Mouse (Mus musculus) c-Kit-positive CD71-positive TER-119-negative erythroid progenitor cells, embryonic 14.5 days (primary cell): ENCODE measurements at regions not wholly inside any gene's neighbourhood (a gene's known extent, or its start where the extent isn't known, plus 50 kb on each side); places are given as distances from the start of the nearest gene placed in this dataset.
"Not testable (repeated sequence)": the region's sequence is repeated elsewhere in the genome, so short reads cannot be mapped to it uniquely, and the experiment has no call there.

ENCODE experiments used
- DNase-seq: peaks from one replicate; pipeline ENCODE4 v3.0.0-alpha.2; 2013; ENCODE audit warnings: low read depth

- DNase-seq: no peak
Observed at GRCm38 (mm10) chr17:79977154-79977571, 81.2 kb upstream of the Atl2 start.

- DNase-seq: no peak
Observed at GRCm38 (mm10) chr17:79976518-79977100, 80.7 kb upstream of the Atl2 start.

- DNase-seq: no peak
Observed at GRCm38 (mm10) chr17:79975997-79976443, 80.1 kb upstream of the Atl2 start.

DNA sequence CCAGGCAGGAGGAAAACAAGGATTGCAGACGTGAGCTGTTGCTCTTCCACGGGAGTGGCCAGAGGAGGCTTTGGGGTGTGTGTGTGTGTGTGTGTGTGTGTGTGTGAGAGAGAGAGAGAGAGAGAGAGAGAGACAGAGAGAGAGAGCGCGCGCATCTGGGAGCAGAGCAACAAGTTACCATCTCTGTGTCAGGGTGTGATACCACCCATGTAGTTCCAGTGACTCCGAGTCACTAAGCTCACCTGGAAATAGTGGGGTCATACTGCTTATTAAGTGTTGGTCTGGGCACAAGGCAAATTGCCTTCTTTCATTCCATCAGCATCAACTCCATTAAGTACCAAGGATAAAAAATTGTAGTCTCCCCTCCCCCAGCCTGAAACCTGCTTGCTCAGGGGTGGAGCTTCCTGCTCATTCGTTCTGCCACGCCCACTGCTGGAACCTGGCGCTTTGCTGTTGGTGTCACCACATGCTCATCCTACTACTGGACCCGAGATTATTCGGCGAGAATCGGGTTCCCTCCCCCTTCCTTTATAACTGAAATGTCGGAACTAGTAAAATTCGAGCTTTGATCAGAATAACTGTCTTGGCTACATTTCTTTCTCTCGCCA lies 79.3 kb upstream of the Atl2 start:
- not testable (repeated sequence) for DNase-seq

- no peak for DNase-seq
Observed at GRCm38 (mm10) chr17:79971721-79972336, 75.9 kb upstream of the Atl2 start.

GRCm38 (mm10) chr17:79969500-79969972 lies 73.6 kb upstream of the Atl2 start:
- DNase-seq: no peak

DNA sequence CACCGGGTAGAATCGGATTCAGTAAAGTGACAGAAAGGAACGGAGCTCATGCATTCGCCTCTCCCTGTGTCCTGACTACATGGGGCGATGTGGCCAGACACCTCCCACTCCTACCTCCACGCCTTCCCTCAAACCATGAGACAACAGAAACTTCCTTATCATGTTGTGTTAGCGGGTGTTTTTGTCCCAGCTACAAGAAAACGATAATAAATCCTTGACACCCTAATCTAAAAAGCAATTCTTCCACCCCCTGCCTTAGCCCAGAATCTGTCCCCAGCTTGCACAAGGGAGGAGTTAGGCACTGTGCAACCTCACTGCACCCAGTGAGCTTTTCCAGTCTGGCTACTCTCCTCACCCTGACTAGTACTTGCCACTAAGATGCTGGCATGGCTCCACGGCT lies 72.9 kb upstream of the Atl2 start:
- peak; percentile 42 for DNase-seq

- DNase-seq: no peak
Observed at GRCm38 (mm10) chr17:79966981-79967380, 71.1 kb upstream of the Atl2 start.

GRCm38 (mm10) chr17:79965625-79966024 lies 69.7 kb upstream of the Atl2 start:
- DNase-seq: no peak

DNA sequence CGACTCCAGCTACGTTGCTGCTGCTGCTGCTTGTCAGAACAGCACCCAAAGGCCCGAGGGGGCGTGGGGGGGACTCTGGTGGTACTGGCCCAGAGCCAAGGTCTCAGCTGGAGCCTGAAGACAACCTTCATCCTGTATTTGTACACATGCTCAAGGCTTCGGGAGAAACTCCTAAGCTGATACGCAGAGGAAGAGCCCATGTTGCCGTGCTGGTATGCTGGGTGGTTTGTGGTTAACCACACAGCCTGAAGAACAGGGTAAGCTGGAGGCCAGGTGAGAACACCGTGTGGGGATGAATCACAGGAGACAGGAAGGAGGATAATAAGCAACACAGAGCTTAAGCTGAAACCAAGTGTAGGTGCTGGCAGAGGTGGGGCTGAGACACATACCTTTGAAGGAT lies 68.9 kb upstream of the Atl2 start:
- DNase-seq: no peak

DNA sequence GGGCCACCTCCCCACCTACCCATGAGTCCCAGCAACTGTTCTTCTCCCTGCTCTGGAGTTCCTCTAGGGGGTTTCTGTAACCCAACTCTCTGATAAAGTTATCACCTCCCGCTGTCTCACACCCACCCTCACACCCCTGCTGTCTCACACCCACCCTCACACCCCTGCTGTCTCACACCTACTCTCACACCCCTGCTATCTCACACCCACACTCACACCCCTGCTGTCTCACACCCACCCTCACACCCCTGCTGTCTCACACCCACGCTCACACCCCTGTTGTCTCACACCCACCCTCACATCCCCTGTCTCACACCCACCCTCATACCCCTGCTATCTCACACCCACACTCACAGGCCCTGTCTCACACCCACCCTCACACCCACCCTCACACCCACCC lies 67.4 kb upstream of the Atl2 start:
- no peak for DNase-seq

DNA sequence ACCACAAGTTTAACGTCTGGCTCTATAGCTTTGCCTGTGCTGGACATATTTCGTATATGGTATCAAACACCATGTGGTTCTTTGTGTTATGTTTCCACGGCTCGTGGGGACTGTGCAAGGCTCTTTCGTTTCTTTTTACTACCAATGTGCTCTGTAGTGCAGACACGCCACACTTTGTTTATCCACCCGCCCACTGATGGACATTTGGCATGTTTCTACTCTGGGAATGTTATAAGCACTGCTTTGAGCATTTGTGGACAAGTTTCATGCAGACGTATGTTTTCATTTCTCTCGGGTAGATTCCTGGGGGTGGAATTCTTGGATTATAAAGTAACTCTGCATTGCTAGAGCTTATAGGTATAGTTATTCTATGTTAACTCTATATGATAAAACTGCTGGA lies 65.5 kb upstream of the Atl2 start:
- DNase-seq: no peak

- DNase-seq: no peak
Observed at GRCm38 (mm10) chr17:79960688-79961087, 64.8 kb upstream of the Atl2 start.

GRCm38 (mm10) chr17:79955267-79955666 lies 59.3 kb upstream of the Atl2 start:
- no peak for DNase-seq

DNA sequence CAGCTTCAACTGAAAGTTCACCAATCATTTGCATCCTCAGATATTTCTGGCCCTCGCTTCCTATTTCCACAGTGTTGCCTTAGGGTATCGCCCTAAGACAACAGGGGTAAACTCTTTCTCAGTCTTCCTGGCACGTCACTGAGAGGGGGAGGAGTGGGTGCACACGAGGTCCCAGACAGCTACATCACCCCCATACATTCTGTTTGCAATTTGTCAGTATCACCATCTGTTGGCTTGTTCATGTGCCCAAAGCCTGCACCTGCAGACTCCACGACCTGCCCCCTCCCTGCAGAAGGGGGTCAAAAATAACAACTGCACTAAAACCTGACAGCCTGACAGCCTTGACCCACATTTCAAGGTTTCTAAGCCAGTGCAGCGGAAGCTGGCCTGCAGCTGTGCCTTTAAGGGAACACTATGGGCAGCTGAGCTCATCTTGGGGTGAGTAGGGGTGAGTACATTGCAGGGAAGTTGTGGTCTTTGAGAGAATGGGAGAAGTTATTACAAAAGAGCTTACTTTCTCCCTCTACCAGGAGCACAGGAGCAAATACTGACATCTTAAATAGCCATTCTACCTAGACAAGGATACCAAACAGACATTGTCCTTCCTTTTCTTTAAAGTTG lies 58.8 kb upstream of the Atl2 start:
- no peak for DNase-seq

GRCm38 (mm10) chr17:79948591-79949475 lies 52.9 kb upstream of the Atl2 start:
- DNase-seq: no peak
